Mouse (Mus musculus): ENCODE data around the gene Sap30bp. TPM values are rescaled to one million over a fixed set of nuclear protein-coding genes. Genes with fewer than 3 reads are reported as not detected.

Gene Sap30bp
- polyA plus RNA-seq, 1 experiment from 2014 or later: 29.2 TPM

- Histone ChIP-seq H3K36me3 (ENCODE audit: control insufficient read depth, insufficient read depth, low read length) (peaks cover 5% of the 10 kb centered on the region; the same call in 1 of the 2 replicates), H3K9ac (ENCODE audit: low read depth, low read length) (no peak overlapping the region), H3K4me3 (ENCODE audit: low read length) (no peak overlapping the region), H3K4me1 (ENCODE audit: control insufficient read depth, insufficient read depth, low read length) (peaks cover 18% of the 10 kb centered on the region), H3K27ac (ENCODE audit: low read length) (no peak overlapping the region), H3K9me3 (ENCODE audit: control insufficient read depth, low read length) (no peaks in the 10 kb centered on the region), H3K27me3 (replicated peaks; ENCODE audit: control insufficient read depth, insufficient read depth, low read length) (no peaks in the 10 kb centered on the region), H3K4me2 (ENCODE audit: low read depth, low read length) (no peak overlapping the region)
- 79% methylated on average over 7 of the region's 7 CpGs for WGBS
- no peak for ATAC-seq
Observed at GRCm38 (mm10) chr11:115898446-115898845, 34.6 kb upstream of the Sap30bp start.

GRCm38 (mm10) chr11:115898886-115899285 is 34.2 kb upstream of the Sap30bp start:
- Histone ChIP-seq H3K9me3 (ENCODE audit: control insufficient read depth, low read length) (no peaks in the 10 kb centered on the region), H3K27me3 (replicated peaks; ENCODE audit: control insufficient read depth, insufficient read depth, low read length) (no peaks in the 10 kb centered on the region), H3K4me1 (ENCODE audit: control insufficient read depth, insufficient read depth, low read length) (peaks cover 21% of the 10 kb centered on the region), H3K4me2 (ENCODE audit: low read depth, low read length) (no peak overlapping the region), H3K27ac (ENCODE audit: low read length) (no peak overlapping the region), H3K36me3 (ENCODE audit: control insufficient read depth, insufficient read depth, low read length) (peaks cover 3% of the 10 kb centered on the region; the same call in 1 of the 2 replicates), H3K9ac (ENCODE audit: low read depth, low read length) (no peak overlapping the region), H3K4me3 (ENCODE audit: low read length) (no peak overlapping the region)
- WGBS: 25% methylated on average over 4 of the region's 4 CpGs
- no peak for ATAC-seq

GRCm38 (mm10) chr11:115899486-115900266 is 33.4 kb upstream of the Sap30bp start, which contains the start of gene Smim5:
Gene Smim5 (plus strand): TSS chr11:115899966.
- H3K36me3 ChIP-seq (ENCODE audit: control insufficient read depth, insufficient read depth, low read length): no peaks in the 10 kb centered on the region
- no peak within 1 kb of the TSS for H3K4me2 ChIP-seq (ENCODE audit: low read depth, low read length)
- WGBS: 36% methylated on average over 16 of the region's 16 CpGs
- H3K27ac ChIP-seq (ENCODE audit: low read length): no peak within 1 kb of the TSS; the same call in 1 of the 2 replicates
- peak within 1 kb of the TSS; percentile 1; the same call in 1 of the 2 replicates for H3K4me3 ChIP-seq (ENCODE audit: low read length)
- peak; percentile 61 for ATAC-seq
- H3K4me1 ChIP-seq (ENCODE audit: control insufficient read depth, insufficient read depth, low read length): peaks cover 28% of the 10 kb centered on the region
- H3K9me3 ChIP-seq (ENCODE audit: control insufficient read depth, low read length): no peaks in the 10 kb centered on the region
- no peaks in the 10 kb centered on the region for H3K27me3 ChIP-seq (replicated peaks; ENCODE audit: control insufficient read depth, insufficient read depth, low read length)
- H3K9ac ChIP-seq (ENCODE audit: low read depth, low read length): peak within 1 kb of the TSS; percentile 34; the same call in 1 of the 2 replicates

GRCm38 (mm10) chr11:115900561-115901337 is 32.3 kb upstream of the Sap30bp start:
- Histone ChIP-seq H3K4me1 (ENCODE audit: control insufficient read depth, insufficient read depth, low read length) (peaks cover 38% of the 10 kb centered on the region), H3K27me3 (replicated peaks; ENCODE audit: control insufficient read depth, insufficient read depth, low read length) (no peaks in the 10 kb centered on the region), H3K4me3 (ENCODE audit: low read length) (no peak overlapping the region), H3K36me3 (ENCODE audit: control insufficient read depth, insufficient read depth, low read length) (no peaks in the 10 kb centered on the region), H3K4me2 (ENCODE audit: low read depth, low read length) (no peak overlapping the region), H3K27ac (ENCODE audit: low read length) (no peak overlapping the region), H3K9ac (ENCODE audit: low read depth, low read length) (peak overlapping the region; percentile 34; the same call in 1 of the 2 replicates), H3K9me3 (ENCODE audit: control insufficient read depth, low read length) (no peaks in the 10 kb centered on the region)
- ATAC-seq: no peak
- WGBS: 77% methylated on average over 8 of the region's 8 CpGs

GRCm38 (mm10) chr11:115901338-115902161 is 31.5 kb upstream of the Sap30bp start:
- Histone ChIP-seq H3K4me2 (ENCODE audit: low read depth, low read length) (no peak overlapping the region), H3K9me3 (ENCODE audit: control insufficient read depth, low read length) (no peaks in the 10 kb centered on the region), H3K36me3 (ENCODE audit: control insufficient read depth, insufficient read depth, low read length) (no peaks in the 10 kb centered on the region), H3K4me1 (ENCODE audit: control insufficient read depth, insufficient read depth, low read length) (peaks cover 41% of the 10 kb centered on the region), H3K4me3 (ENCODE audit: low read length) (no peak overlapping the region), H3K27me3 (replicated peaks; ENCODE audit: control insufficient read depth, insufficient read depth, low read length) (no peaks in the 10 kb centered on the region), H3K9ac (ENCODE audit: low read depth, low read length) (0 out of 2 replicates have a peak overlapping the region, but pooled peaks have one; percentile 7), H3K27ac (ENCODE audit: low read length) (no peak overlapping the region)
- WGBS: 85% methylated on average over 9 of the region's 9 CpGs
- ATAC-seq: no peak

- Histone ChIP-seq H3K9me3 (ENCODE audit: control insufficient read depth, low read length) (no peaks in the 10 kb centered on the region), H3K36me3 (ENCODE audit: control insufficient read depth, insufficient read depth, low read length) (no peaks in the 10 kb centered on the region), H3K9ac (ENCODE audit: low read depth, low read length) (peak overlapping the region; percentile 7; the same call in 1 of the 2 replicates), H3K4me1 (ENCODE audit: control insufficient read depth, insufficient read depth, low read length) (peaks cover 41% of the 10 kb centered on the region), H3K27ac (ENCODE audit: low read length) (no peak overlapping the region), H3K27me3 (replicated peaks; ENCODE audit: control insufficient read depth, insufficient read depth, low read length) (no peaks in the 10 kb centered on the region), H3K4me2 (ENCODE audit: low read depth, low read length) (no peak overlapping the region), H3K4me3 (ENCODE audit: low read length) (no peak overlapping the region)
- ATAC-seq: no peak
- 80% methylated on average over 5 of the region's 5 CpGs for WGBS
Observed at GRCm38 (mm10) chr11:115902177-115902576, 30.9 kb upstream of the Sap30bp start.

- Histone ChIP-seq H3K27ac (ENCODE audit: low read length) (0 out of 2 replicates have a peak overlapping the region, but pooled peaks have one; percentile 12), H3K4me1 (ENCODE audit: control insufficient read depth, insufficient read depth, low read length) (peaks cover 41% of the 10 kb centered on the region), H3K36me3 (ENCODE audit: control insufficient read depth, insufficient read depth, low read length) (no peaks in the 10 kb centered on the region), H3K9me3 (ENCODE audit: control insufficient read depth, low read length) (no peaks in the 10 kb centered on the region), H3K9ac (ENCODE audit: low read depth, low read length) (peak overlapping the region; percentile 17; the same call in 1 of the 2 replicates), H3K4me2 (ENCODE audit: low read depth, low read length) (no peak overlapping the region), H3K4me3 (ENCODE audit: low read length) (no peak overlapping the region), H3K27me3 (replicated peaks; ENCODE audit: control insufficient read depth, insufficient read depth, low read length) (no peaks in the 10 kb centered on the region)
- no peak for ATAC-seq
- WGBS: 68% methylated on average over 1 of the region's 1 CpGs
Observed at GRCm38 (mm10) chr11:115902831-115903230, 30.3 kb upstream of the Sap30bp start.

- no peaks in the 10 kb centered on the region for H3K36me3 ChIP-seq (ENCODE audit: control insufficient read depth, insufficient read depth, low read length)
- peak overlapping the region; percentile 38 for H3K27ac ChIP-seq (ENCODE audit: low read length)
- peak; percentile 75 for ATAC-seq
- no peaks in the 10 kb centered on the region for H3K9me3 ChIP-seq (ENCODE audit: control insufficient read depth, low read length)
- H3K27me3 ChIP-seq (replicated peaks; ENCODE audit: control insufficient read depth, insufficient read depth, low read length): no peaks in the 10 kb centered on the region
- WGBS: 48% methylated on average over 11 of the region's 11 CpGs
- no peak overlapping the region for H3K9ac ChIP-seq (ENCODE audit: low read depth, low read length)
- H3K4me1 ChIP-seq (ENCODE audit: control insufficient read depth, insufficient read depth, low read length): peaks cover 41% of the 10 kb centered on the region
- H3K4me3 ChIP-seq (ENCODE audit: low read length): no peak overlapping the region
- H3K4me2 ChIP-seq (ENCODE audit: low read depth, low read length): no peak overlapping the region
Observed at GRCm38 (mm10) chr11:115903384-115904230, 29.5 kb upstream of the Sap30bp start.

Measured in intestine, embryonic 16.5 days (tissue).